ENCODE assay signal across 9 mouse cellular contexts in genomic region chr9:78191736-78192135, GRCm38 (mm10). TPM values are rescaled to one million over a fixed set of nuclear protein-coding genes. Genes with fewer than 3 reads are reported as not detected.
DNase-seq lines count a peak whose midpoint lies in the region; ATAC-seq and TF ChIP-seq lines count a peak whose summit lies in the region.
"Had no signal": no experiment of that assay in that cellular context is flagged by ENCODE, and none has a peak within 500 bp of the region (broad histone marks: within the 10 kb centered on the region; RNA-seq: fewer than 3 reads in every experiment).

No protein-coding gene starts in this region.

- no peak for TF ChIP-seq EP300 in heart, postnatal 0 days (IDR thresholded peaks at IDR 0.05; ENCODE audit: low read depth)

- H3K36me3 ChIP-seq in embryonic facial prominence, embryonic 15.5 days = no peaks in the 10 kb centered on the region
- no peaks in the 10 kb centered on the region for H3K36me3 ChIP-seq in heart, postnatal 0 days (replicated peaks; ENCODE audit: control insufficient read depth, insufficient read depth, low read length)
- no peaks in the 10 kb centered on the region for H3K36me3 ChIP-seq in megakaryocyte, embryonic 14.5 days (replicated peaks; ENCODE audit: low read length)

- 0 out of 2 replicates have a peak overlapping the region, but pooled peaks have one; percentile 18 for H3K9ac ChIP-seq in embryonic facial prominence, embryonic 15.5 days
- peak overlapping the region; percentile 64 for H3K9ac ChIP-seq in heart, postnatal 0 days (replicated peaks; ENCODE audit: low read depth, low read length)

- peak overlapping the region; percentile 67 for H3K4me2 ChIP-seq in embryonic facial prominence, embryonic 15.5 days (replicated peaks)
- H3K4me2 ChIP-seq in heart, postnatal 0 days (ENCODE audit: low read depth, low read length) = peak overlapping the region; percentile 69

- no peaks in the 10 kb centered on the region for H3K9me3 ChIP-seq in embryonic facial prominence, embryonic 15.5 days (replicated peaks)
- H3K9me3 ChIP-seq in heart, postnatal 0 days (replicated peaks; ENCODE audit: control insufficient read depth, low read length) = no peaks in the 10 kb centered on the region
- no peaks in the 10 kb centered on the region for H3K9me3 ChIP-seq in megakaryocyte, embryonic 14.5 days

- peak; percentile 88 for DNase-seq in heart, postnatal 0 days (ENCODE audit: low spot score)
- peak; percentile 86 to 87 for DNase-seq in kidney, postnatal 36 days
- peak; percentile 13 for DNase-seq in right cerebral cortex, postnatal 4 days
- no peak for DNase-seq in layer of hippocampus, adult 8-10 months (ENCODE audit: low spot score in 2 of 2)

- under 1% methylated on average over 18 of the region's 18 CpGs for WGBS in embryonic facial prominence, embryonic 15.5 days
- WGBS in heart, postnatal 0 days = under 1% methylated on average over 18 of the region's 18 CpGs

- peaks cover 22% of the 10 kb centered on the region for H3K4me1 ChIP-seq in embryonic facial prominence, embryonic 15.5 days
- H3K4me1 ChIP-seq in heart, postnatal 0 days (ENCODE audit: control insufficient read depth, insufficient read depth) = 0 out of 2 replicates have a peak, but pooled peaks cover 11% of the 10 kb centered on the region
- H3K4me1 ChIP-seq in megakaryocyte, embryonic 14.5 days = peaks cover 23% of the 10 kb centered on the region

- peak overlapping the region; percentile 51 for H3K4me3 ChIP-seq in embryonic facial prominence, embryonic 15.5 days (replicated peaks)
- peak overlapping the region; percentile 53 for H3K4me3 ChIP-seq in heart, postnatal 0 days (ENCODE audit: low read depth, low read length)
- H3K4me3 ChIP-seq in megakaryocyte, embryonic 14.5 days (replicated peaks) = peak overlapping the region; percentile 91

- ATAC-seq in CD4-positive, CD25-positive, alpha-beta regulatory T cell, adult 4 months = peak; percentile 81
- peak; percentile 81 for ATAC-seq in activated CD4-positive, CD25-positive, alpha-beta regulatory T cell, adult 4 months
- no peak for ATAC-seq in embryonic facial prominence, embryonic 15.5 days (ENCODE audit: insufficient number of reproducible peaks, low FRiP score, low TSS enrichment, low read depth)
- peak; percentile 67 for ATAC-seq in heart, postnatal 0 days (ENCODE audit: insufficient read depth, low read depth)

- H3K27me3 ChIP-seq in embryonic facial prominence, embryonic 15.5 days = no peaks in the 10 kb centered on the region
- no peaks in the 10 kb centered on the region for H3K27me3 ChIP-seq in heart, postnatal 0 days (ENCODE audit: control insufficient read depth, insufficient read depth, low read length)
- H3K27me3 ChIP-seq in megakaryocyte, embryonic 14.5 days (replicated peaks) = peaks cover 11% of the 10 kb centered on the region

- peak overlapping the region; percentile 60 for H3K27ac ChIP-seq in embryonic facial prominence, embryonic 15.5 days (replicated peaks)
- peak overlapping the region; percentile 65 for H3K27ac ChIP-seq in heart, postnatal 0 days (ENCODE audit: low read depth)

- TF ChIP-seq CTCF in heart, postnatal 0 days (IDR thresholded peaks at IDR 0.05; ENCODE audit: low read depth) = peak; percentile 8; the same call in 1 of the 2 replicates

RNA-seq across cellular contexts. Expression of gene Gsta4, which starts 9.2 kb away (rescaled TPM):
- polyA plus RNA-seq in CD4-positive, CD25-positive, alpha-beta regulatory T cell, adult 4 months (2017; shearing (Covaris generic)) = 10 to 100 TPM; 64.6 to 66.5 TPM
- 10 to 100 TPM; 22.3 to 23.5 TPM for polyA plus RNA-seq in activated CD4-positive, CD25-positive, alpha-beta regulatory T cell, adult 4 months (2017; shearing (Covaris generic))
- 69.1 and 106 TPM in 2 replicates for polyA plus RNA-seq in embryonic facial prominence, embryonic 15.5 days (2015; fragmentation: Nextera tagmentation; extraction: Ambion mirVana)
- 59.8 and 81.1 TPM in 2 replicates for total RNA-seq in heart, postnatal 0 days (2014; rRNA removed; ENCODE audit: low replicate concordance)
- 124 and 134 TPM in 2 replicates for polyA plus RNA-seq in heart, postnatal 0 days (2015; fragmentation: Nextera tagmentation; extraction: Ambion mirVana)
- polyA plus RNA-seq in megakaryocyte, embryonic 14.5 days (2012; ENCODE audit: insufficient read depth, low replicate concordance) = 0.09 TPM in 1 of 2 replicates, not detected in the other
- 10 to 100 TPM; 50.5 to 52.8 (median 51.7) TPM for total RNA-seq in layer of hippocampus, adult 8-10 months (2022)

RNA-seq across cellular contexts. Expression of gene Gsta1, which starts 38.7 kb away (rescaled TPM):
- polyA plus RNA-seq in CD4-positive, CD25-positive, alpha-beta regulatory T cell, adult 4 months (2017; shearing (Covaris generic)) = not detected
- not detected for polyA plus RNA-seq in activated CD4-positive, CD25-positive, alpha-beta regulatory T cell, adult 4 months (2017; shearing (Covaris generic))
- polyA plus RNA-seq in embryonic facial prominence, embryonic 15.5 days (2015; fragmentation: Nextera tagmentation; extraction: Ambion mirVana) = 1.7 and 6.4 TPM in 2 replicates
- total RNA-seq in heart, postnatal 0 days (2014; rRNA removed; ENCODE audit: low replicate concordance) = not detected in 2 replicates
- polyA plus RNA-seq in heart, postnatal 0 days (2015; fragmentation: Nextera tagmentation; extraction: Ambion mirVana) = 0.45 TPM in 1 of 2 replicates, not detected in the other
- not detected in 2 replicates for polyA plus RNA-seq in megakaryocyte, embryonic 14.5 days (2012; ENCODE audit: insufficient read depth, low replicate concordance)
- total RNA-seq in layer of hippocampus, adult 8-10 months (2022) = not detected
- total RNA-seq: left cerebral cortex, postnatal 25 days had no signal

Comparison
In these comparisons a context has a peak if more than half of its experiments do, and no peak if none do; other contexts are left out.
1. DNase-seq: peak in heart, postnatal 0 days (single experiment), kidney, postnatal 36 days (2 of 2) and right cerebral cortex, postnatal 4 days (single experiment); none in layer of hippocampus, adult 8-10 months (0 of 2).
2. RNA of gene Gsta4, which starts 9.2 kb away (polyA plus RNA-seq): 124 to 134 TPM in heart, postnatal 0 days, 69.1 to 106 TPM in embryonic facial prominence, embryonic 15.5 days, 64.6 to 66.5 TPM in CD4-positive, CD25-positive, alpha-beta regulatory T cell, adult 4 months and 22.3 to 23.5 TPM in activated CD4-positive, CD25-positive, alpha-beta regulatory T cell, adult 4 months; 0.09 TPM in megakaryocyte, embryonic 14.5 days; every median in the first group is over 10 times any median in the second.
3. Peak in every context shown above with its lines, with median percentiles within 50 percentile points of each other: H3K4me3 ChIP-seq.